Mouse (Mus musculus) G1E (cell line): Measurements from ENCODE around the gene Ebf4. TPM values are rescaled to one million over a fixed set of nuclear protein-coding genes. Genes with fewer than 3 reads are reported as not detected.

Experiments used
- ATAC-seq: 2 replicates; pipeline ENCODE4 v1.8.0; 2016; ENCODE audit warnings: mild to moderate bottlenecking; ENCODE audit not compliant: insufficient number of reproducible peaks, poor library complexity, low FRiP score, severe bottlenecking; ENCODE audit errors: extremely low read depth
- DNase-seq: peaks from one replicate; pipeline ENCODE4 v3.0.0; 2012; ENCODE audit warnings: low spot score
- H3K27me3 ChIP-seq: 2 replicates; pipeline ENCODE4 v1.6.1; 2012; ENCODE audit warnings: mild to moderate bottlenecking, low read length, inconsistent platforms; ENCODE audit not compliant: insufficient read depth
- H3K36me3 ChIP-seq: replicated peaks from 2 replicates; pipeline ENCODE3; 2012; ENCODE audit warnings: mild to moderate bottlenecking, inconsistent platforms
- H3K4me1 ChIP-seq: 2 replicates; pipeline ENCODE4 v1.6.1; 2012; ENCODE audit warnings: low read depth, low read length, inconsistent platforms, mixed read lengths; ENCODE audit not compliant: insufficient read depth
- H3K4me3 ChIP-seq: 2 replicates; pipeline ENCODE4 v1.5.1; 2012; ENCODE audit warnings: low read depth, mild to moderate bottlenecking, inconsistent platforms, low read length, moderate library complexity, mixed read lengths
- H3K9me3 ChIP-seq: replicated peaks from 2 replicates; pipeline ENCODE4 v1.6.1; 2012; ENCODE audit warnings: inconsistent platforms
- CTCF ChIP-seq: IDR thresholded peaks from 2 replicates; pipeline ENCODE4 v1.5.1; 2012; ENCODE audit warnings: low read depth, low read length, inconsistent platforms, mixed read lengths
- GATA1 ChIP-seq: IDR thresholded peaks from 2 replicates; pipeline ENCODE4 v1.6.1; 2012; ENCODE audit warnings: borderline replicate concordance, low read length, inconsistent platforms, mixed read lengths
- GATA2 ChIP-seq: IDR thresholded peaks from 2 replicates; pipeline ENCODE4 v1.6.1; 2012; ENCODE audit warnings: low read depth, low read length, inconsistent platforms, borderline replicate concordance
- POLR2AphosphoS5 ChIP-seq: IDR thresholded peaks from 2 replicates; pipeline ENCODE4 v1.6.1; 2012; ENCODE audit warnings: low read depth, low read length, inconsistent platforms; ENCODE audit not compliant: insufficient replicate concordance
- TAL1 ChIP-seq: conservative IDR thresholded peaks from 2 replicates; pipeline ENCODE4 v1.6.1; 2012; ENCODE audit warnings: low read depth, low read length, inconsistent platforms, mixed read lengths
- polyA plus RNA-seq: library from polyadenylated mRNA; stranded (reverse); fragments of >175 nt; gene quantifications from 2 replicates; pipeline ENCODE4 v1.2.3, GENCODE M21; 2012
- total RNA-seq, 2 experiments: library from RNA; stranded (forward) in 1 of 2; stranded (reverse) in 1 of 2; fragments of 200-1000 nt in 1 of 2; fragments of >200 nt in 1 of 2; fragmentation: Nextera tagmentation in 1 of 2; gene quantifications; 2 replicates each; pipeline ENCODE4 v1.2.3; 2014 to 2017

The Ebf4 gene
- total and polyA plus RNA-seq, 3 experiments: 0.83 TPM; not detected in 2

DNA sequence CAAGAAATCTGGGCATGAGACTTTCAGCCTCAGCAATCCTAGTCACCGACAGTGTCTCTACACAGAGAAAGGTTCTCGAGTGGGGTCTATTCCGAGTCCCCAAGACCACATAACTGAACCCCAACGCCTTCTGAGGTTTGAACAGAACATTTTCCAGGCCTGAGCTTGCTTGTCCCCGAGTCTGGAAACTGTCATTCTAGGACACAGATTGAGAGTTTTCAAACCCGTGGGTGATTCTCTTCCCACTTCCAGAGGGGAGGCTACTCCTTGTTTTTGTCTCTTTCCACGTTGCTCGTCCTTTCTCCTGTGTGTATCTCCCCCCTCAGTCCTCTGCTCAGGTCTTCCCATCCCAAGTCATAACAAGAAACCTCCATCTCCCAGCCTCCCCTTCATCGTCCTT is 2.6 kb downstream of the Ebf4 start:
- peaks cover 7% of the 10 kb centered on the region; the same call in 1 of the 2 replicates for H3K9me3 ChIP-seq
- no peak for DNase-seq
- ATAC-seq: no peak
- H3K4me3 ChIP-seq: no peak overlapping the region
- H3K27me3 ChIP-seq: peaks cover 65% of the 10 kb centered on the region
- H3K4me1 ChIP-seq: peaks cover 13% of the 10 kb centered on the region
- H3K36me3 ChIP-seq: no peaks in the 10 kb centered on the region
- no peak for TF ChIP-seq TAL1
- TF ChIP-seq CTCF: no peak
- TF ChIP-seq GATA1: no peak
- no peak for TF ChIP-seq POLR2AphosphoS5
- no peak for TF ChIP-seq GATA2

- Histone ChIP-seq H3K27me3 (peaks cover 62% of the 10 kb centered on the region), H3K9me3 (no peaks in the 10 kb centered on the region), H3K36me3 (no peaks in the 10 kb centered on the region), H3K4me1 (no peaks in the 10 kb centered on the region), H3K4me3 (no peak overlapping the region)
- TF ChIP-seq GATA1: no peak
- TF ChIP-seq POLR2AphosphoS5: no peak
- TF ChIP-seq GATA2: no peak
- no peak for TF ChIP-seq TAL1
- no peak for ATAC-seq
- no peak for DNase-seq
These were observed 8.0 kb downstream of the Ebf4 start for GRCm38 (mm10) chr2:130303014-130303413.

- TF ChIP-seq GATA2 (no peak), CTCF (no peak), POLR2AphosphoS5 (no peak), TAL1 (no peak), GATA1 (no peak)
- Histone ChIP-seq H3K4me1 (no peaks in the 10 kb centered on the region), H3K9me3 (no peaks in the 10 kb centered on the region), H3K27me3 (peaks cover 3% of the 10 kb centered on the region), H3K4me3 (no peak overlapping the region), H3K36me3 (no peaks in the 10 kb centered on the region)
- ATAC-seq: no peak
- no peak for DNase-seq
These were observed 32.1 kb downstream of the Ebf4 start for GRCm38 (mm10) chr2:130327057-130327456.

GRCm38 (mm10) chr2:130329502-130329901 is 34.5 kb downstream of the Ebf4 start:
- Histone ChIP-seq H3K4me1 (no peaks in the 10 kb centered on the region), H3K27me3 (peaks cover 2% of the 10 kb centered on the region; the same call in 1 of the 2 replicates), H3K9me3 (no peaks in the 10 kb centered on the region), H3K4me3 (no peak overlapping the region), H3K36me3 (no peaks in the 10 kb centered on the region)
- TF ChIP-seq GATA1 (no peak), GATA2 (no peak), TAL1 (no peak), CTCF (no peak), POLR2AphosphoS5 (no peak)
- ATAC-seq: no peak
- no peak for DNase-seq

DNA sequence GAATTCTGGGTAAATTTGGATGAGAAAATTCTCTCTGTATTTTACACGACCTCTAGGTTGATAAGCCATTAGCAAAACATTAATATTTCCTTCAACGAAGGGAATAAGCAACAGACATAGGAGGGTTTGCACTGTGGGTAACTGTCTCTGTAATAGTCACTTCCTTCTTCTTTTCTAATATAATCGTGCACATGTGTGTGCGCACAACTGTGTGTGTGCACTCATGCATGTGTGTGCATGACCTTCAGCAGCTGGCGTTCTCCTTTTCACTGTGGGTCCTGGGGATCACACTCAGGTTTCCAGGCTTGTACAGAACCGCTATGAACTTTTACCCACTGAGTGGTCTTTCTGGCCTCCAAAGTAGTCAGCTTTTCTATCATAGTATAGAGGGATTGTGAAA is 40.1 kb downstream of the Ebf4 start:
- ATAC-seq: no peak
- H3K9me3 ChIP-seq: no peaks in the 10 kb centered on the region
- peaks cover 3% of the 10 kb centered on the region; the same call in 1 of the 2 replicates for H3K4me1 ChIP-seq
- H3K27me3 ChIP-seq: peaks cover 5% of the 10 kb centered on the region; the same call in 1 of the 2 replicates
- H3K4me3 ChIP-seq: no peak overlapping the region
- H3K36me3 ChIP-seq: no peaks in the 10 kb centered on the region
- TF ChIP-seq POLR2AphosphoS5 (no peak), GATA2 (no peak), CTCF (no peak), GATA1 (no peak), TAL1 (no peak)
- DNase-seq: no peak

- Histone ChIP-seq H3K4me3 (no peak overlapping the region), H3K36me3 (no peaks in the 10 kb centered on the region), H3K4me1 (peaks cover 5% of the 10 kb centered on the region; the same call in 1 of the 2 replicates), H3K9me3 (no peaks in the 10 kb centered on the region), H3K27me3 (peaks cover 11% of the 10 kb centered on the region; the same call in 1 of the 2 replicates)
- no peak for DNase-seq
- TF ChIP-seq GATA1: no peak
- no peak for TF ChIP-seq CTCF
- no peak for TF ChIP-seq POLR2AphosphoS5
- TF ChIP-seq GATA2: no peak
- no peak for TF ChIP-seq TAL1
- no peak for ATAC-seq
These were observed 45.7 kb downstream of the Ebf4 start for GRCm38 (mm10) chr2:130340464-130341219.
